Mouse (Mus musculus): ENCODE data around the gene Gimap1. TPM values are rescaled to one million over a fixed set of nuclear protein-coding genes. Genes with fewer than 3 reads are reported as not detected.

The Gimap1 gene
- polyA plus RNA-seq, 1 experiment from 2014 or later = 17.6 TPM

DNA sequence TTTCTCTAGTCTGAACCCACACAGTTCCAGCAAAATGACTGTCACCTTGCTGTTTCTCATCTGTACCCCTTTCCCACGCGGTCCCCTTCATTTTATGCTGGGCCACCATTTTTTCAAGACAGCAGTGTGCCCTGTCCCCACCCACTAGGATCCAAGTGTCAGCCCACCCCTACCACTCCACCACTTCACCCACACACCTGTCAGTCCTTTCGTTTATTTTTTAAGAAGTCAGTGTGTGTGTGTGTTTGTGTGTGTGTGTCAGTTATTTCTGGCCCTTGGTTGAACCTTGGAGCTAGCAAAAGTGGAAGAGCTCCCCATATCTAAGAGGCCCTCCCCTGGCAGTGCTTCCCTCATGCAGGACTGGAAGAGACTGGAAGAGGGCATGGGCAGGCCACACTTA lies 30.1 kb downstream of the Gimap1 start:
- H3K9me3 ChIP-seq (replicated peaks; ENCODE audit: control insufficient read depth, low read length) = peaks cover 2% of the 10 kb centered on the region; the same call in 1 of the 2 replicates
- H3K4me3 ChIP-seq (ENCODE audit: low read depth, low read length) = no peak overlapping the region
- no peaks in the 10 kb centered on the region for H3K4me1 ChIP-seq (ENCODE audit: control insufficient read depth, insufficient read depth, low read length)
- H3K4me2 ChIP-seq = no peak overlapping the region
- H3K9ac ChIP-seq (ENCODE audit: low read depth, low read length) = no peak overlapping the region
- no peaks in the 10 kb centered on the region for H3K36me3 ChIP-seq (ENCODE audit: control insufficient read depth, insufficient read depth, low read length)
- H3K27ac ChIP-seq (ENCODE audit: low read depth, low read length) = no peak overlapping the region
- no peak for ATAC-seq (replicated peaks; ENCODE audit: insufficient number of reproducible peaks, low FRiP score, low TSS enrichment)
- 76% methylated on average over 3 of the region's 3 CpGs for WGBS (ENCODE audit: insufficient replicate concordance)
- H3K27me3 ChIP-seq (ENCODE audit: control insufficient read depth, insufficient read depth, low read length) = no peaks in the 10 kb centered on the region

DNA sequence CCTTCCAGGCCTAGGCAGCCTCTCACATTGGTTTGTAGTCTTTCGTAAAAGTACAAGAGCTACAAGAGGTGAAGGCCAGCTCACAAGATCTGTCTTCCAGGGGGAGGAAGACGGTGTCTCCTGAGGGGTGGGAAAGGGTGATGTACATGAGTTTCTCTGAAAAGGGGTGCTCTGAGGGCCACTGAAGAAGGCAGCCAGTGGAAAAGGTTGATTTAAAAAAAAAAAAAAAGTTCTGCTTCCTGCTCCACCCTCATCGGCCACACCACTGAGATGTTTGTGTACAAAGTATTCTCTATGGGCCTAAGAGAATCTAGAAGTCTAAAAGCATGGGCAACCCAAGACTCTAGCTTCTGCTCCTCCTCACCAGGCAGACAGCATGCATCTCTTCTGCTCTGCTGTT lies 31.8 kb downstream of the Gimap1 start, which contains the start of gene Gimap3:
Gimap3 (minus strand) TSS at position 156 of the 400 bp plus-strand sequence.
- H3K4me2 ChIP-seq = no peak within 1 kb of the TSS
- no peaks in the 10 kb centered on the region for H3K9me3 ChIP-seq (replicated peaks; ENCODE audit: control insufficient read depth, low read length)
- ATAC-seq (replicated peaks; ENCODE audit: insufficient number of reproducible peaks, low FRiP score, low TSS enrichment) = no peak
- 85% methylated on average over 3 of the region's 3 CpGs for WGBS (ENCODE audit: insufficient replicate concordance)
- H3K4me3 ChIP-seq (ENCODE audit: low read depth, low read length) = no peak within 1 kb of the TSS
- H3K27me3 ChIP-seq (ENCODE audit: control insufficient read depth, insufficient read depth, low read length) = no peaks in the 10 kb centered on the region
- no peak within 1 kb of the TSS for H3K27ac ChIP-seq (ENCODE audit: low read depth, low read length)
- no peaks in the 10 kb centered on the region for H3K36me3 ChIP-seq (ENCODE audit: control insufficient read depth, insufficient read depth, low read length)
- H3K4me1 ChIP-seq (ENCODE audit: control insufficient read depth, insufficient read depth, low read length) = no peaks in the 10 kb centered on the region
- no peak within 1 kb of the TSS for H3K9ac ChIP-seq (ENCODE audit: low read depth, low read length)

DNA sequence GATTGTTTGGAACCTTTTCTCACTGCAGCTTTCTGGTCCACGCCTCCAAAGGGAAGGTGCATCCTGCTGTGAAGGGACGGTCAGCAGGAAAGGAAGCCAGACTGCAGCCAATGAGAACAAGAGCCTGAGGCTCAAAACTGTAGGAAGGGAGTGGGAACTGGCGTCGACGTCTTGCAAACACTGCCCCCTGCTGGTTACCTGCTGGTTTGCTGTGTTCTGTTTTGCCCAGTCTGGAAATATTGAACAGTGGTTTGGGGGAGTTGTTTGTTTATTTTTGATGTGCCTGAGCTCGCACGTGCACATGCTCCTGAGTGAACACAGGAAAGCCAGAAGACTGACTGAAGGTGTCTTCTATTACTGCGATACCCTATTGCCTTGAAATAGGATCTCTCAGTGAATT lies 33.2 kb downstream of the Gimap1 start:
- H3K4me3 ChIP-seq (ENCODE audit: low read depth, low read length) = no peak overlapping the region
- H3K27ac ChIP-seq (ENCODE audit: low read depth, low read length) = no peak overlapping the region
- no peaks in the 10 kb centered on the region for H3K27me3 ChIP-seq (ENCODE audit: control insufficient read depth, insufficient read depth, low read length)
- no peak overlapping the region for H3K4me2 ChIP-seq
- no peaks in the 10 kb centered on the region for H3K9me3 ChIP-seq (replicated peaks; ENCODE audit: control insufficient read depth, low read length)
- no peak for ATAC-seq (replicated peaks; ENCODE audit: insufficient number of reproducible peaks, low FRiP score, low TSS enrichment)
- H3K4me1 ChIP-seq (ENCODE audit: control insufficient read depth, insufficient read depth, low read length) = no peaks in the 10 kb centered on the region
- no peak overlapping the region for H3K9ac ChIP-seq (ENCODE audit: low read depth, low read length)
- H3K36me3 ChIP-seq (ENCODE audit: control insufficient read depth, insufficient read depth, low read length) = no peaks in the 10 kb centered on the region
- WGBS (ENCODE audit: insufficient replicate concordance) = 7% methylated on average over 8 of the region's 8 CpGs

DNA sequence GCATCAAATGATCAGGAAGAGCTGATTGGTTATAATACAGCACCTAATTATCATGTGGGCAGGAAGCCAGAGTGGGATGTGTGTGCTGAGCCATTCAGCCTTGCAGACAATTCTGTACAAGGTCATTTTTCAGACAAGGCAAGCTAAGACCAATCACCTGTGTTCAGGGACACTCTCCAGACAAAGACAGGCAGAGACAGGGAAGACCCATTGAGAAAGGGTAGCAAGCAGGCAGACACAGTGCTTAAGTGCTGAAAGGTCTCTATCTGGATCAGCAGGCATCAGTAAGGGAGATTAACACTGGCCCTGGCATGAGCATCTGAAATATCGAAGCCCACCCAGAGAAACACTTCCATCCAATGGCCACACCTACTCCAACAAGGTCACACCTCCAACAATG lies 45.6 kb downstream of the Gimap1 start:
- 0 out of 2 replicates have a peak, but pooled peaks cover 2% of the 10 kb centered on the region for H3K9me3 ChIP-seq (replicated peaks; ENCODE audit: control insufficient read depth, low read length)
- no peak overlapping the region for H3K4me2 ChIP-seq
- no peak overlapping the region for H3K27ac ChIP-seq (ENCODE audit: low read depth, low read length)
- WGBS (ENCODE audit: insufficient replicate concordance) = 84% methylated on average over 1 of the region's 1 CpGs
- H3K9ac ChIP-seq (ENCODE audit: low read depth, low read length) = no peak overlapping the region
- H3K27me3 ChIP-seq (ENCODE audit: control insufficient read depth, insufficient read depth, low read length) = no peaks in the 10 kb centered on the region
- no peaks in the 10 kb centered on the region for H3K36me3 ChIP-seq (ENCODE audit: control insufficient read depth, insufficient read depth, low read length)
- no peak for ATAC-seq (replicated peaks; ENCODE audit: insufficient number of reproducible peaks, low FRiP score, low TSS enrichment)
- no peak overlapping the region for H3K4me3 ChIP-seq (ENCODE audit: low read depth, low read length)
- no peaks in the 10 kb centered on the region for H3K4me1 ChIP-seq (ENCODE audit: control insufficient read depth, insufficient read depth, low read length)

DNA sequence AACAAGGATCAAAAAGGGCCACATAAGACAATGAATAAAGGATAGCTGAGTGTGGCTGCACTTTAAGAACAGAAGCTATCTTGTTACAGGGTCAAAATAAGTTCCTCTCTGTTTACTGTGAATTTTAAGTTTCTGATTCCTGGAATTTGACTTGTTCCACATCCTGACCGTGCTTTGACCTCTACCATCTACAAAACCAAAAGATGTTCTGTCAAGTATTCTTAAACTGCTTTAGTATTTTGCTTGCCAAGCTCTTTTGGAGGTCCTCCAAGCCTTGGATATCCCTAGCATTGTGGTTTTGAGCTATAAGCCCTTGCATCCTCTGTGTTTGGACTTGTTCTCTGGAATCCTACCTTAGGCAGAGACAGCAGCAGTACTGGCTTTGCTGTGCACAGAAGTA lies 46.3 kb downstream of the Gimap1 start:
- no peaks in the 10 kb centered on the region for H3K36me3 ChIP-seq (ENCODE audit: control insufficient read depth, insufficient read depth, low read length)
- no peak overlapping the region for H3K4me3 ChIP-seq (ENCODE audit: low read depth, low read length)
- H3K4me2 ChIP-seq = no peak overlapping the region
- no peaks in the 10 kb centered on the region for H3K27me3 ChIP-seq (ENCODE audit: control insufficient read depth, insufficient read depth, low read length)
- no peak overlapping the region for H3K9ac ChIP-seq (ENCODE audit: low read depth, low read length)
- H3K9me3 ChIP-seq (replicated peaks; ENCODE audit: control insufficient read depth, low read length) = 0 out of 2 replicates have a peak, but pooled peaks cover 2% of the 10 kb centered on the region
- WGBS (ENCODE audit: insufficient replicate concordance) = 80% methylated on average over 1 of the region's 1 CpGs
- ATAC-seq (replicated peaks; ENCODE audit: insufficient number of reproducible peaks, low FRiP score, low TSS enrichment) = no peak
- no peak overlapping the region for H3K27ac ChIP-seq (ENCODE audit: low read depth, low read length)
- H3K4me1 ChIP-seq (ENCODE audit: control insufficient read depth, insufficient read depth, low read length) = no peaks in the 10 kb centered on the region

DNA sequence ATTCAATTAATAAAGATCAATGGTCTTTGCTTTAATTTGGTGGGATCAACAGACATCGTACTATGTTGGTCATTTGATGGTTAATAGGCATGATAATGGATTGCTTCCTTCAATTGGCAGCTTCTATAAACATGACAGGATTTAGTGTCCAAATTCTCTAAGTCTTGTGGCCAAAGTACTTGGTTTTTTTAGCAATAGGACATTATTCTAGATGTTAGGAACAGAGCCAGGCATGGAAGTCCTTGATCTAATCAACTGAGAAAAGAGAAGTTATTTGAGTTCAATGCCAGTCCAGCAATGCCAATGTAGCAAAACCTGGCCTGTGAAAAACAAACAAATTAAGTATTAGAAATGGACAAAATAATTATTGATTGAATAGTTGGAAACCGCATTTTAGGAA lies 46.7 kb downstream of the Gimap1 start:
- H3K36me3 ChIP-seq (ENCODE audit: control insufficient read depth, insufficient read depth, low read length) = no peaks in the 10 kb centered on the region
- H3K9ac ChIP-seq (ENCODE audit: low read depth, low read length) = no peak overlapping the region
- H3K4me2 ChIP-seq = no peak overlapping the region
- H3K4me3 ChIP-seq (ENCODE audit: low read depth, low read length) = no peak overlapping the region
- no peaks in the 10 kb centered on the region for H3K4me1 ChIP-seq (ENCODE audit: control insufficient read depth, insufficient read depth, low read length)
- no peaks in the 10 kb centered on the region for H3K27me3 ChIP-seq (ENCODE audit: control insufficient read depth, insufficient read depth, low read length)
- no peak overlapping the region for H3K27ac ChIP-seq (ENCODE audit: low read depth, low read length)
- ATAC-seq (replicated peaks; ENCODE audit: insufficient number of reproducible peaks, low FRiP score, low TSS enrichment) = no peak
- 73% methylated on average over 2 of the region's 2 CpGs for WGBS (ENCODE audit: insufficient replicate concordance)
- H3K9me3 ChIP-seq (replicated peaks; ENCODE audit: control insufficient read depth, low read length) = 0 out of 2 replicates have a peak, but pooled peaks cover 2% of the 10 kb centered on the region

DNA sequence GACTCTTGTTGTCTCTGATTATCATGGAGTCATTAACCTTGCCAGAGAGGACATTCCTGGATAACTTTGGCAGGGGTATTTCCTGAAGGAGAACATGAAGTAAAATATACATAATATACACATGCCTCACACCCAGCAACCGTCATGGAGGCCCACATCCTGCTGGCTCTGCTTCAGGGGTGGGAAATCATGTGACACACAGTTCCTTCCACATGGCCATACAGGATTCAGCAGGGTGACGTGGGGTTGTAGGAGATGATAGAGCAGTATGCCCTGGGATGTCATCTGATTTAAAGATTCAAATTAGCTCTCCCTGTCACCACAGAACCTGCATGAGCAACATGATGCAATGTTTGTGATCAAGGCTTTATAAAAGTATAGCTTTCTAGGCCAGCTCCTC lies 49.0 kb downstream of the Gimap1 start:
- 77% methylated on average over 2 of the region's 2 CpGs for WGBS (ENCODE audit: insufficient replicate concordance)
- H3K9me3 ChIP-seq (replicated peaks; ENCODE audit: control insufficient read depth, low read length) = no peaks in the 10 kb centered on the region
- no peak for ATAC-seq (replicated peaks; ENCODE audit: insufficient number of reproducible peaks, low FRiP score, low TSS enrichment)
- H3K4me1 ChIP-seq (ENCODE audit: control insufficient read depth, insufficient read depth, low read length) = no peaks in the 10 kb centered on the region
- no peaks in the 10 kb centered on the region for H3K36me3 ChIP-seq (ENCODE audit: control insufficient read depth, insufficient read depth, low read length)
- H3K27me3 ChIP-seq (ENCODE audit: control insufficient read depth, insufficient read depth, low read length) = no peaks in the 10 kb centered on the region
- H3K9ac ChIP-seq (ENCODE audit: low read depth, low read length) = no peak overlapping the region
- H3K4me3 ChIP-seq (ENCODE audit: low read depth, low read length) = no peak overlapping the region
- no peak overlapping the region for H3K4me2 ChIP-seq
- H3K27ac ChIP-seq (ENCODE audit: low read depth, low read length) = no peak overlapping the region

Other genes with a start within 250 kb of the Gimap1 start
- 19.8 and 24.1 TPM in 2 replicates for gene Atp6v0e2, start 201.4 kb upstream of the Gimap1 start, polyA plus RNA-seq (2014; fragmentation: Nextera tagmentation; extraction: Ambion mirVana)
- 6.6 and 9.6 TPM in 2 replicates for gene Lrrc61, start 184.3 kb upstream of the Gimap1 start, polyA plus RNA-seq (2014; fragmentation: Nextera tagmentation; extraction: Ambion mirVana)
- gene Rarres2, start 166.3 kb upstream of the Gimap1 start, polyA plus RNA-seq (2014; fragmentation: Nextera tagmentation; extraction: Ambion mirVana) = 16.4 and 18.3 TPM in 2 replicates
- gene Gm45021, start 149.4 kb upstream of the Gimap1 start, polyA plus RNA-seq (2014; fragmentation: Nextera tagmentation; extraction: Ambion mirVana) = 0.77 and 1.3 TPM in 2 replicates
- 22.0 and 26.5 TPM in 2 replicates for gene Repin1, start 145.2 kb upstream of the Gimap1 start, polyA plus RNA-seq (2014; fragmentation: Nextera tagmentation; extraction: Ambion mirVana)
- gene Gm44965, start 145.1 kb upstream of the Gimap1 start, polyA plus RNA-seq (2014; fragmentation: Nextera tagmentation; extraction: Ambion mirVana) = not detected in 2 replicates
- gene Zfp775, start 137.0 kb upstream of the Gimap1 start, polyA plus RNA-seq (2014; fragmentation: Nextera tagmentation; extraction: Ambion mirVana) = 5.8 and 6.0 TPM in 2 replicates
- 0.66 and 0.83 TPM in 2 replicates for gene AI854703, start 112.3 kb upstream of the Gimap1 start, polyA plus RNA-seq (2014; fragmentation: Nextera tagmentation; extraction: Ambion mirVana)
- 0.26 and 0.68 TPM in 2 replicates for gene Gimap8, start 91.8 kb upstream of the Gimap1 start, polyA plus RNA-seq (2014; fragmentation: Nextera tagmentation; extraction: Ambion mirVana)
- gene Gimap9, start 62.9 kb upstream of the Gimap1 start, polyA plus RNA-seq (2014; fragmentation: Nextera tagmentation; extraction: Ambion mirVana) = 8.8 and 10.6 TPM in 2 replicates
- gene Gimap4, start 54.5 kb upstream of the Gimap1 start, polyA plus RNA-seq (2014; fragmentation: Nextera tagmentation; extraction: Ambion mirVana) = 8.6 and 10.0 TPM in 2 replicates
- gene Gimap6, start 30.8 kb upstream of the Gimap1 start, polyA plus RNA-seq (2014; fragmentation: Nextera tagmentation; extraction: Ambion mirVana) = 30.5 and 30.6 TPM in 2 replicates
- 2.6 and 4.8 TPM in 2 replicates for gene Gm28053, start 20.4 kb upstream of the Gimap1 start, polyA plus RNA-seq (2014; fragmentation: Nextera tagmentation; extraction: Ambion mirVana)
- gene Gimap7, start 20.4 kb upstream of the Gimap1 start, polyA plus RNA-seq (2014; fragmentation: Nextera tagmentation; extraction: Ambion mirVana) = not detected in 2 replicates
- gene Gimap5, start 7.1 kb downstream of the Gimap1 start, polyA plus RNA-seq (2014; fragmentation: Nextera tagmentation; extraction: Ambion mirVana) = 5.3 and 5.9 TPM in 2 replicates
- gene Gimap3, start 31.8 kb downstream of the Gimap1 start, polyA plus RNA-seq (2014; fragmentation: Nextera tagmentation; extraction: Ambion mirVana) = not detected in 2 replicates
- 104 and 108 TPM in 2 replicates for gene Tmem176a, start 101.9 kb downstream of the Gimap1 start, polyA plus RNA-seq (2014; fragmentation: Nextera tagmentation; extraction: Ambion mirVana)
- 219 and 237 TPM in 2 replicates for gene Tmem176b, start 102.4 kb downstream of the Gimap1 start, polyA plus RNA-seq (2014; fragmentation: Nextera tagmentation; extraction: Ambion mirVana)
- not detected in 2 replicates for gene Aoc1, start 133.8 kb downstream of the Gimap1 start, polyA plus RNA-seq (2014; fragmentation: Nextera tagmentation; extraction: Ambion mirVana)
- gene 1600015I10Rik, start 190.8 kb downstream of the Gimap1 start, polyA plus RNA-seq (2014; fragmentation: Nextera tagmentation; extraction: Ambion mirVana) = 0.08 and 0.14 TPM in 2 replicates
- not detected in 2 replicates for gene Doxl2, start 235.9 kb downstream of the Gimap1 start, polyA plus RNA-seq (2014; fragmentation: Nextera tagmentation; extraction: Ambion mirVana)
- gene Svs1, start 247.8 kb downstream of the Gimap1 start, polyA plus RNA-seq (2014; fragmentation: Nextera tagmentation; extraction: Ambion mirVana) = 0.07 TPM in 1 of 2 replicates, not detected in the other

Measured in heart, embryonic 11.5 days (tissue).